Mouse (Mus musculus) intestine, postnatal 0 days (tissue): ENCODE measurements around the gene Ttll13. TPM values are rescaled to one million over a fixed set of nuclear protein-coding genes. Genes with fewer than 3 reads are reported as not detected.
A peak's percentile ranks its signal among the peaks of the same experiment; 100 is the strongest.

Experiments
- ATAC-seq: fragments of 200-750 bp; cut with Nextera tagmentation; 2 replicates; pipeline ENCODE4 v1.8.0; 2017; ENCODE audit warnings: mild to moderate bottlenecking, moderate TSS enrichment, moderate library complexity
- H3K27ac ChIP-seq: fragments of 300-500 bp; sonication (generic); 2 replicates; pipeline ENCODE4 v1.5.1; 2014; ENCODE audit warnings: mild to moderate bottlenecking, low read depth, low read length, moderate library complexity
- H3K27me3 ChIP-seq: fragments of 300-500 bp; sonication (generic); replicated peaks from 2 replicates; pipeline ENCODE4 v1.6.1; 2014; ENCODE audit warnings: low read length, mixed read lengths; ENCODE audit not compliant: control insufficient read depth, insufficient read depth
- H3K36me3 ChIP-seq: fragments of 300-500 bp; sonication (generic); 2 replicates; pipeline ENCODE4 v1.6.1; 2014; ENCODE audit warnings: mild to moderate bottlenecking, moderate library complexity; ENCODE audit not compliant: control insufficient read depth, insufficient read depth
- H3K4me1 ChIP-seq: fragments of 300-500 bp; sonication (generic); replicated peaks from 2 replicates; pipeline ENCODE4 v1.6.1; 2014; ENCODE audit warnings: antibody characterized with exemption, low read length, mixed read lengths; ENCODE audit not compliant: control insufficient read depth, insufficient read depth
- H3K4me2 ChIP-seq: fragments of 300-500 bp; sonication (generic); replicated peaks from 2 replicates; pipeline ENCODE4 v1.6.1; 2014; ENCODE audit warnings: low read depth, mild to moderate bottlenecking, moderate library complexity
- H3K4me3 ChIP-seq: fragments of 300-500 bp; sonication (generic); 2 replicates; pipeline ENCODE4 v1.5.1; 2014; ENCODE audit warnings: low read depth, low read length
- H3K9ac ChIP-seq: fragments of 300-500 bp; sonication (generic); 2 replicates; pipeline ENCODE4 v1.6.1; 2014; ENCODE audit warnings: mild to moderate bottlenecking, low read depth, low read length
- H3K9me3 ChIP-seq: fragments of 300-500 bp; sonication (generic); 2 replicates; pipeline ENCODE4 v1.6.1; 2016; ENCODE audit warnings: mixed run types; ENCODE audit not compliant: control insufficient read depth
- CTCF ChIP-seq: sonication (generic); IDR thresholded peaks from 2 replicates; pipeline ENCODE4 v1.5.1; 2016; ENCODE audit warnings: low read depth, mild to moderate bottlenecking, control low read depth, antibody characterized with exemption, moderate library complexity
- WGBS: fragments of 180-500 bp; shearing (Covaris S2); extraction: QIAGEN DNeasy Blood & Tissue Kit; methylation state at CpG from one replicate; pipeline ENCODE4 v1.1.7; 2014; 5-methylcytosine and 5-hydroxymethylcytosine counted together
- polyA plus RNA-seq: library from polyadenylated mRNA; unstranded; fragments of >200 nt; fragmentation: Nextera tagmentation; extraction: Ambion mirVana; gene quantifications from 2 replicates; pipeline ENCODE4 v1.2.1, GENCODE M21; 2015

Ttll13 gene
- polyA plus RNA-seq, 1 experiment from 2014 or later: 0.77 TPM

GRCm38 (mm10) chr7:80218666-80219065 lies 27.5 kb upstream of the Ttll13 start:
- H3K36me3 ChIP-seq: peaks cover 84% of the 10 kb centered on the region
- no peak overlapping the region for H3K9ac ChIP-seq
- no peaks in the 10 kb centered on the region for H3K9me3 ChIP-seq
- ATAC-seq: no peak
- no peak overlapping the region for H3K27ac ChIP-seq
- 92% methylated on average over 9 of the region's 9 CpGs for WGBS
- H3K4me1 ChIP-seq: no peaks in the 10 kb centered on the region
- H3K4me2 ChIP-seq: no peak overlapping the region
- H3K4me3 ChIP-seq: no peak overlapping the region
- no peak for TF ChIP-seq CTCF
- no peaks in the 10 kb centered on the region for H3K27me3 ChIP-seq

- Histone ChIP-seq H3K4me2 (no peak overlapping the region), H3K4me1 (no peaks in the 10 kb centered on the region), H3K9me3 (no peaks in the 10 kb centered on the region), H3K27me3 (no peaks in the 10 kb centered on the region), H3K27ac (no peak overlapping the region), H3K4me3 (no peak overlapping the region), H3K9ac (no peak overlapping the region), H3K36me3 (peaks cover 91% of the 10 kb centered on the region)
- no peak for TF ChIP-seq CTCF
- 93% methylated on average over 9 of the region's 9 CpGs for WGBS
- no peak for ATAC-seq
These were observed 25.9 kb upstream of the Ttll13 start for GRCm38 (mm10) chr7:80220237-80220797.

- Histone ChIP-seq H3K27ac (no peak overlapping the region), H3K4me2 (no peak overlapping the region), H3K4me1 (no peaks in the 10 kb centered on the region), H3K36me3 (peaks cover 90% of the 10 kb centered on the region), H3K9me3 (no peaks in the 10 kb centered on the region), H3K27me3 (no peaks in the 10 kb centered on the region), H3K4me3 (no peak overlapping the region), H3K9ac (no peak overlapping the region)
- no peak for TF ChIP-seq CTCF
- 81% methylated on average over 4 of the region's 4 CpGs for WGBS
- ATAC-seq: no peak
These were observed 24.9 kb upstream of the Ttll13 start for GRCm38 (mm10) chr7:80221179-80221750.

GRCm38 (mm10) chr7:80227065-80227464 lies 19.1 kb upstream of the Ttll13 start:
- peaks cover 62% of the 10 kb centered on the region for H3K36me3 ChIP-seq
- H3K4me1 ChIP-seq: no peaks in the 10 kb centered on the region
- H3K27ac ChIP-seq: no peak overlapping the region; the same call in 1 of the 2 replicates
- 84% methylated on average over 4 of the region's 4 CpGs for WGBS
- H3K9me3 ChIP-seq: no peaks in the 10 kb centered on the region
- H3K4me2 ChIP-seq: no peak overlapping the region
- H3K27me3 ChIP-seq: no peaks in the 10 kb centered on the region
- no peak for ATAC-seq
- H3K9ac ChIP-seq: no peak overlapping the region
- no peak overlapping the region for H3K4me3 ChIP-seq
- peak; percentile 47 for TF ChIP-seq CTCF

- ATAC-seq: no peak
- Histone ChIP-seq H3K4me3 (no peak overlapping the region), H3K27ac (0 out of 2 replicates have a peak overlapping the region, but pooled peaks have one; percentile 98), H3K9me3 (no peaks in the 10 kb centered on the region), H3K4me1 (0 out of 2 replicates have a peak, but pooled peaks cover 4% of the 10 kb centered on the region), H3K27me3 (no peaks in the 10 kb centered on the region), H3K4me2 (peak overlapping the region; percentile 88), H3K9ac (no peak overlapping the region), H3K36me3 (peaks cover 34% of the 10 kb centered on the region)
- 54% methylated on average over 6 of the region's 6 CpGs for WGBS
- TF ChIP-seq CTCF: no peak
These were observed 16.0 kb upstream of the Ttll13 start for GRCm38 (mm10) chr7:80230196-80230595.

- H3K9ac ChIP-seq: peak overlapping the region; percentile 79
- peak; percentile 84 for ATAC-seq
- H3K4me2 ChIP-seq: peak overlapping the region; percentile 88
- 0 out of 2 replicates have a peak, but pooled peaks cover 4% of the 10 kb centered on the region for H3K4me1 ChIP-seq
- TF ChIP-seq CTCF: no peak
- peak overlapping the region; percentile 98 for H3K27ac ChIP-seq
- WGBS: under 1% methylated on average over 29 of the region's 29 CpGs
- peak overlapping the region; percentile 71 for H3K4me3 ChIP-seq
- no peaks in the 10 kb centered on the region for H3K27me3 ChIP-seq
- H3K36me3 ChIP-seq: peaks cover 18% of the 10 kb centered on the region
- H3K9me3 ChIP-seq: no peaks in the 10 kb centered on the region
These were observed 14.1 kb upstream of the Ttll13 start for GRCm38 (mm10) chr7:80231971-80232488.
